Mouse (Mus musculus): Measurements from ENCODE around the gene Naa11. TPM values are rescaled to one million over a fixed set of nuclear protein-coding genes. Genes with fewer than 3 reads are reported as not detected.

Gene Naa11
- polyA plus RNA-seq, 2 experiments = not detected

GRCm38 (mm10) chr5:97397585-97397984 is 5.4 kb upstream of the Naa11 start:
- no peaks in the 10 kb centered on the region for H3K36me3 ChIP-seq (replicated peaks; ENCODE audit: control insufficient read depth, insufficient read depth, low read depth)
- no peak overlapping the region for H3K9ac ChIP-seq (replicated peaks)
- no peak overlapping the region for H3K4me3 ChIP-seq (ENCODE audit: insufficient read depth in 1 of 2, low read depth in 2 of 2, low read length in 2 of 2)
- WGBS (ENCODE audit: insufficient replicate concordance) = 14% methylated on average over 4 of the region's 4 CpGs
- no peak overlapping the region for H3K27ac ChIP-seq
- no peaks in the 10 kb centered on the region for H3K9me3 ChIP-seq (ENCODE audit: control insufficient read depth, low read length)
- no peaks in the 10 kb centered on the region for H3K4me1 ChIP-seq (replicated peaks; ENCODE audit: control insufficient read depth in 2 of 2, insufficient read depth in 2 of 2, low read length in 1 of 2)
- DNase-seq (ENCODE audit: low read depth in 3 of 3, low spot score in 3 of 3) (no peak), ATAC-seq (ENCODE audit: insufficient read depth) (no peak)
- H3K27me3 ChIP-seq (ENCODE audit: control insufficient read depth, insufficient read depth, low read length) = no peaks in the 10 kb centered on the region
- no peak for TF ChIP-seq CTCF (IDR thresholded peaks at IDR 0.05; ENCODE audit: low read depth)
- no peak for TF ChIP-seq EP300 (IDR thresholded peaks at IDR 0.05; ENCODE audit: low read depth)
- no peak overlapping the region for H3K4me2 ChIP-seq (ENCODE audit: low read depth)

- no peak overlapping the region for H3K4me2 ChIP-seq (ENCODE audit: low read depth)
- 63% methylated on average over 6 of the region's 6 CpGs for WGBS (ENCODE audit: insufficient replicate concordance)
- no peaks in the 10 kb centered on the region for H3K4me1 ChIP-seq (replicated peaks; ENCODE audit: control insufficient read depth in 2 of 2, insufficient read depth in 2 of 2, low read length in 1 of 2)
- no peak overlapping the region for H3K9ac ChIP-seq (replicated peaks)
- no peaks in the 10 kb centered on the region for H3K27me3 ChIP-seq (ENCODE audit: control insufficient read depth, insufficient read depth, low read length)
- no peak overlapping the region for H3K27ac ChIP-seq
- H3K4me3 ChIP-seq (ENCODE audit: insufficient read depth in 1 of 2, low read depth in 2 of 2, low read length in 2 of 2) = no peak overlapping the region
- no peak for ATAC-seq (ENCODE audit: insufficient read depth)
- H3K36me3 ChIP-seq (replicated peaks; ENCODE audit: control insufficient read depth, insufficient read depth, low read depth) = no peaks in the 10 kb centered on the region
- DNase-seq (ENCODE audit: low read depth in 3 of 3, low spot score in 3 of 3) = no peak
- no peaks in the 10 kb centered on the region for H3K9me3 ChIP-seq (ENCODE audit: control insufficient read depth, low read length)
- TF ChIP-seq CTCF (IDR thresholded peaks at IDR 0.05; ENCODE audit: low read depth) = no peak
- no peak for TF ChIP-seq EP300 (IDR thresholded peaks at IDR 0.05; ENCODE audit: low read depth)
Observed at GRCm38 (mm10) chr5:97387622-97388021, 4.6 kb downstream of the Naa11 start.

GRCm38 (mm10) chr5:97384399-97384798 is 7.8 kb downstream of the Naa11 start:
- Histone ChIP-seq H3K36me3 (replicated peaks; ENCODE audit: control insufficient read depth, insufficient read depth, low read depth) (no peaks in the 10 kb centered on the region), H3K9ac (replicated peaks) (no peak overlapping the region), H3K4me1 (replicated peaks; ENCODE audit: control insufficient read depth in 2 of 2, insufficient read depth in 2 of 2, low read length in 1 of 2) (no peaks in the 10 kb centered on the region), H3K9me3 (ENCODE audit: control insufficient read depth, low read length) (no peaks in the 10 kb centered on the region), H3K27me3 (ENCODE audit: control insufficient read depth, insufficient read depth, low read length) (no peaks in the 10 kb centered on the region), H3K4me3 (ENCODE audit: insufficient read depth in 1 of 2, low read depth in 2 of 2, low read length in 2 of 2) (no peak overlapping the region), H3K27ac (no peak overlapping the region), H3K4me2 (ENCODE audit: low read depth) (no peak overlapping the region)
- DNase-seq (ENCODE audit: low read depth in 3 of 3, low spot score in 3 of 3) (no peak), ATAC-seq (ENCODE audit: insufficient read depth) (no peak)
- TF ChIP-seq EP300 (IDR thresholded peaks at IDR 0.05; ENCODE audit: low read depth) = no peak
- no peak for TF ChIP-seq CTCF (IDR thresholded peaks at IDR 0.05; ENCODE audit: low read depth)
- 23% methylated on average over 4 of the region's 4 CpGs for WGBS (ENCODE audit: insufficient replicate concordance)

- DNase-seq (ENCODE audit: low read depth in 3 of 3, low spot score in 3 of 3) = no peak
- Histone ChIP-seq H3K36me3 (replicated peaks; ENCODE audit: control insufficient read depth, insufficient read depth, low read depth) (no peaks in the 10 kb centered on the region), H3K4me3 (ENCODE audit: insufficient read depth in 1 of 2, low read depth in 2 of 2, low read length in 2 of 2) (no peak overlapping the region), H3K27ac (no peak overlapping the region), H3K4me2 (ENCODE audit: low read depth) (no peak overlapping the region), H3K4me1 (replicated peaks; ENCODE audit: control insufficient read depth in 2 of 2, insufficient read depth in 2 of 2, low read length in 1 of 2) (no peaks in the 10 kb centered on the region), H3K27me3 (ENCODE audit: control insufficient read depth, insufficient read depth, low read length) (no peaks in the 10 kb centered on the region), H3K9ac (replicated peaks) (no peak overlapping the region), H3K9me3 (ENCODE audit: control insufficient read depth, low read length) (no peaks in the 10 kb centered on the region)
- TF ChIP-seq EP300 (IDR thresholded peaks at IDR 0.05; ENCODE audit: low read depth) = no peak
- TF ChIP-seq CTCF (IDR thresholded peaks at IDR 0.05; ENCODE audit: low read depth) = no peak
- 53% methylated on average over 14 of the region's 14 CpGs for WGBS (ENCODE audit: insufficient replicate concordance)
- ATAC-seq (ENCODE audit: insufficient read depth) = no peak
Observed at GRCm38 (mm10) chr5:97382548-97383222, 9.5 kb downstream of the Naa11 start.

GRCm38 (mm10) chr5:97379976-97380375 is 12.2 kb downstream of the Naa11 start:
- no peaks in the 10 kb centered on the region for H3K9me3 ChIP-seq (ENCODE audit: control insufficient read depth, low read length)
- no peaks in the 10 kb centered on the region for H3K36me3 ChIP-seq (replicated peaks; ENCODE audit: control insufficient read depth, insufficient read depth, low read depth)
- H3K27me3 ChIP-seq (ENCODE audit: control insufficient read depth, insufficient read depth, low read length) = no peaks in the 10 kb centered on the region
- H3K27ac ChIP-seq = no peak overlapping the region
- DNase-seq (ENCODE audit: low read depth in 3 of 3, low spot score in 3 of 3) (no peak), ATAC-seq (ENCODE audit: insufficient read depth) (no peak)
- no peaks in the 10 kb centered on the region for H3K4me1 ChIP-seq (replicated peaks; ENCODE audit: control insufficient read depth in 2 of 2, insufficient read depth in 2 of 2, low read length in 1 of 2)
- 64% methylated on average over 3 of the region's 3 CpGs for WGBS (ENCODE audit: insufficient replicate concordance)
- no peak for TF ChIP-seq CTCF (IDR thresholded peaks at IDR 0.05; ENCODE audit: low read depth)
- no peak for TF ChIP-seq EP300 (IDR thresholded peaks at IDR 0.05; ENCODE audit: low read depth)
- no peak overlapping the region for H3K9ac ChIP-seq (replicated peaks)
- H3K4me2 ChIP-seq (ENCODE audit: low read depth) = no peak overlapping the region
- no peak overlapping the region for H3K4me3 ChIP-seq (ENCODE audit: insufficient read depth in 1 of 2, low read depth in 2 of 2, low read length in 2 of 2)

Data from liver, embryonic 14.5 days (tissue).